Mouse (Mus musculus) MEL (cell line): ENCODE results near the gene Lce3c. TPM values are rescaled to one million over a fixed set of nuclear protein-coding genes. Genes with fewer than 3 reads are reported as not detected.

Experiments used
- DNase-seq: peaks from one replicate; pipeline ENCODE4 v3.0.0; 2011; ENCODE audit warnings: low read depth, low spot score
- H3K27ac ChIP-seq: 2 replicates; pipeline ENCODE4 v1.5.1; 2012; ENCODE audit warnings: low read depth, mild to moderate bottlenecking, control low read depth, low read length, moderate library complexity; ENCODE audit not compliant: control insufficient read depth
- H3K27me3 ChIP-seq, 2 experiments: fragments of 150-350 bp in 1 of 2; sonication (generic) in 1 of 2; 2 replicates each; pipeline ENCODE4 v1.6.1; 2012; ENCODE audit warnings: low read length in 2 of 2, mild to moderate bottlenecking in 2 of 2, improper control_type of control experiment in 1 of 2, moderate library complexity in 1 of 2; ENCODE audit not compliant: insufficient read depth in 2 of 2, control insufficient read depth in 1 of 2
- H3K36me3 ChIP-seq, 2 experiments: 2 replicates each; pipeline ENCODE4 v1.6.1; 2012 to 2014; ENCODE audit warnings: low read length in 2 of 2, improper control_type of control experiment in 1 of 2, inconsistent platforms in 1 of 2, mild to moderate bottlenecking in 1 of 2; ENCODE audit not compliant: insufficient read depth in 2 of 2, control insufficient read depth in 1 of 2
- H3K4me1 ChIP-seq, 2 experiments: fragments of 150-350 bp in 1 of 2; sonication (generic) in 1 of 2; 2 replicates each; pipeline ENCODE4 v1.6.1; 2012; ENCODE audit warnings: low read length in 2 of 2, improper control_type of control experiment in 1 of 2, mild to moderate bottlenecking in 1 of 2; ENCODE audit not compliant: insufficient read depth in 2 of 2, control insufficient read depth in 1 of 2
- H3K4me3 ChIP-seq, 2 experiments: fragments of 150-350 bp in 1 of 2; sonication (generic) in 1 of 2; 2 replicates each; pipeline ENCODE4 v1.5.1; 2012; ENCODE audit warnings: low read depth in 2 of 2, low read length in 2 of 2, mild to moderate bottlenecking in 2 of 2, moderate library complexity in 2 of 2, control low read depth in 1 of 2, improper control_type of control experiment in 1 of 2; ENCODE audit not compliant: control insufficient read depth in 1 of 2, insufficient read depth in 1 of 2
- H3K79me2 ChIP-seq: 2 replicates; pipeline ENCODE4 v1.6.1; 2012; ENCODE audit warnings: mild to moderate bottlenecking, low read length, moderate library complexity; ENCODE audit not compliant: control insufficient read depth, poor library complexity, insufficient read depth
- H3K9ac ChIP-seq: 2 replicates; pipeline ENCODE4 v1.6.1; 2012; ENCODE audit warnings: low read depth, mild to moderate bottlenecking, control low read depth, low read length, moderate library complexity; ENCODE audit not compliant: control insufficient read depth, poor library complexity, severe bottlenecking
- H3K9me3 ChIP-seq: fragments of 150-350 bp; sonication (generic); replicated peaks from 2 replicates; pipeline ENCODE4 v1.6.1; 2012; ENCODE audit warnings: mild to moderate bottlenecking, low read length, improper control_type of control experiment, moderate library complexity; ENCODE audit not compliant: insufficient read depth
- CTCF ChIP-seq, 3 experiments: IDR thresholded peaks in 2 of 3; conservative IDR thresholded peaks in 1 of 3; 2 replicates each; pipeline ENCODE4 v1.5.1; 2011 to 2012; ENCODE audit warnings: low read length in 3 of 3, low read depth in 2 of 3, mild to moderate bottlenecking in 2 of 3, improper control_type of control experiment in 1 of 3, inconsistent platforms in 1 of 3, mixed read lengths in 1 of 3, moderate library complexity in 1 of 3; ENCODE audit not compliant: control insufficient read depth in 1 of 3, insufficient read depth in 1 of 3, poor library complexity in 1 of 3, severe bottlenecking in 1 of 3
- ELF1 ChIP-seq: IDR thresholded peaks from 2 replicates; pipeline ENCODE4 v1.6.1; 2014; ENCODE audit warnings: low read depth, mild to moderate bottlenecking, inconsistent platforms, low read length, improper control_type of control experiment, moderate library complexity
- EP300 ChIP-seq, 2 experiments: IDR thresholded peaks; 2 replicates each; pipeline ENCODE4 v1.6.1; 2011; ENCODE audit warnings: improper control_type of control experiment in 2 of 2, low read length in 2 of 2, low read depth in 1 of 2, mild to moderate bottlenecking in 1 of 2
- ETS1 ChIP-seq: IDR thresholded peaks from 2 replicates; pipeline ENCODE4 v1.6.1; 2012; ENCODE audit warnings: low read depth, mild to moderate bottlenecking, inconsistent platforms, low read length, improper control_type of control experiment, moderate library complexity
- GABPA ChIP-seq: IDR thresholded peaks from 2 replicates; pipeline ENCODE4 v1.6.1; 2012; ENCODE audit warnings: low read depth, mild to moderate bottlenecking, inconsistent platforms, low read length, improper control_type of control experiment, moderate library complexity
- GATA1 ChIP-seq: IDR thresholded peaks from 2 replicates; pipeline ENCODE4 v1.6.1; 2011; ENCODE audit warnings: low read depth, low read length, improper control_type of control experiment
- JUND ChIP-seq: IDR thresholded peaks from 2 replicates; pipeline ENCODE4 v1.6.1; 2011; ENCODE audit warnings: low read depth, mild to moderate bottlenecking, improper control_type of control experiment, low read length
- MAFK ChIP-seq: IDR thresholded peaks from 2 replicates; pipeline ENCODE4 v1.6.1; 2011; ENCODE audit warnings: low read depth, mild to moderate bottlenecking, low read length, improper control_type of control experiment, borderline replicate concordance
- MEF2A ChIP-seq: IDR thresholded peaks from 2 replicates; pipeline ENCODE4 v1.6.1; 2014; ENCODE audit warnings: low read depth, mild to moderate bottlenecking, inconsistent platforms, low read length, improper control_type of control experiment; ENCODE audit not compliant: poor library complexity, insufficient replicate concordance, severe bottlenecking; ENCODE audit errors: extremely low read depth
- MXI1 ChIP-seq: IDR thresholded peaks from 2 replicates; pipeline ENCODE4 v1.6.1; 2011; ENCODE audit warnings: mild to moderate bottlenecking, low read depth, low read length, improper control_type of control experiment
- MYC ChIP-seq: IDR thresholded peaks from 2 replicates; pipeline ENCODE4 v1.6.1; 2011; ENCODE audit warnings: low read depth, mild to moderate bottlenecking, low read length, improper control_type of control experiment, moderate library complexity
- NRF1 ChIP-seq: IDR thresholded peaks from 2 replicates; pipeline ENCODE4 v1.6.1; 2014; ENCODE audit warnings: low read depth, mild to moderate bottlenecking, inconsistent platforms, low read length, improper control_type of control experiment, moderate library complexity; ENCODE audit not compliant: poor library complexity, insufficient read depth, severe bottlenecking
- POLR2A ChIP-seq, 2 experiments: IDR thresholded peaks; 2 replicates each; pipeline ENCODE4 v1.6.1; 2011 to 2012; ENCODE audit warnings: low read length in 2 of 2, mild to moderate bottlenecking in 2 of 2, control low read depth in 1 of 2, improper control_type of control experiment in 1 of 2, low read depth in 1 of 2, moderate library complexity in 1 of 2; ENCODE audit not compliant: control insufficient read depth in 1 of 2, insufficient read depth in 1 of 2, poor library complexity in 1 of 2
- POLR2AphosphoS2 ChIP-seq: IDR thresholded peaks from 2 replicates; pipeline ENCODE4 v1.6.1; 2011; ENCODE audit warnings: low read length, improper control_type of control experiment
- SIN3A ChIP-seq: IDR thresholded peaks from 2 replicates; pipeline ENCODE4 v1.6.1; 2012; ENCODE audit warnings: low read length, improper control_type of control experiment, inconsistent platforms
- TBP ChIP-seq: IDR thresholded peaks from 2 replicates; pipeline ENCODE4 v1.8.0; 2011; ENCODE audit warnings: low read depth, low read length, improper control_type of control experiment
- TCF12 ChIP-seq: IDR thresholded peaks from 2 replicates; pipeline ENCODE4 v1.6.1; 2014; ENCODE audit warnings: low read depth, mild to moderate bottlenecking, inconsistent platforms, low read length, improper control_type of control experiment, moderate library complexity
- UBTF ChIP-seq: IDR thresholded peaks from 2 replicates; pipeline ENCODE4 v1.6.1; 2012; ENCODE audit warnings: low read depth, mild to moderate bottlenecking, inconsistent platforms, low read length, improper control_type of control experiment, moderate library complexity, borderline replicate concordance; ENCODE audit not compliant: insufficient read depth
- ZC3H11A ChIP-seq: IDR thresholded peaks from 2 replicates; pipeline ENCODE4 v1.6.1; 2012; ENCODE audit warnings: low read depth, mild to moderate bottlenecking, inconsistent platforms, low read length, improper control_type of control experiment
- ZMIZ1 ChIP-seq: IDR thresholded peaks from 2 replicates; pipeline ENCODE4 v1.6.1; 2012; ENCODE audit warnings: low read depth, mild to moderate bottlenecking, inconsistent platforms, low read length, improper control_type of control experiment, moderate library complexity
- polyA plus RNA-seq, 2 experiments: library from polyadenylated mRNA; stranded (reverse) in 1 of 2; unstranded in 1 of 2; fragments of >175 nt in 1 of 2; fragments of >200 nt in 1 of 2; gene quantifications; 2 replicates each; pipeline versions ENCODE4 v1.2.1 to v1.2.4; 2012; ENCODE audit warnings: low replicate concordance in 2 of 2, low read depth in 1 of 2; ENCODE audit not compliant: insufficient read length in 2 of 2, insufficient read depth in 1 of 2, missing spikeins in 1 of 2
- total RNA-seq: library from RNA; depleted of rRNA; stranded (reverse); fragments of 300-350 nt; gene quantifications from 2 replicates; pipeline ENCODE4 v1.2.3, GENCODE M21; 2012

The Lce3c gene
- total and polyA plus RNA-seq, 3 experiments: not detected

GRCm38 (mm10) chr3:92907571-92907970 is 36.7 kb upstream of the Lce3c start (continued):
- no peak for TF ChIP-seq ZMIZ1

GRCm38 (mm10) chr3:92920364-92920763 is 23.9 kb upstream of the Lce3c start:
- Histone ChIP-seq H3K4me3 (no peak overlapping the region), H3K79me2 (no peaks in the 10 kb centered on the region), H3K9ac (no peak overlapping the region), H3K27me3 (no peaks in the 10 kb centered on the region), H3K4me1 (no peaks in the 10 kb centered on the region), H3K36me3 (no peaks in the 10 kb centered on the region), H3K27ac (no peak overlapping the region), H3K9me3 (no peaks in the 10 kb centered on the region)
- no peak for DNase-seq
- no peak for TF ChIP-seq SIN3A
- no peak for TF ChIP-seq UBTF
- peak in 2 of 3 experiments; percentile 6 to 20; a peak in 1 of 6 replicates for TF ChIP-seq CTCF (IDR thresholded peaks at IDR 0.05 in 2 of 3, conservative IDR thresholded peaks at IDR 0.05 in 1 of 3; ENCODE audit: control insufficient read depth in 1 of 3, insufficient read depth in 1 of 3, low read depth in 2 of 3, low read length in 3 of 3, poor library complexity in 1 of 3, severe bottlenecking in 1 of 3)

DNA sequence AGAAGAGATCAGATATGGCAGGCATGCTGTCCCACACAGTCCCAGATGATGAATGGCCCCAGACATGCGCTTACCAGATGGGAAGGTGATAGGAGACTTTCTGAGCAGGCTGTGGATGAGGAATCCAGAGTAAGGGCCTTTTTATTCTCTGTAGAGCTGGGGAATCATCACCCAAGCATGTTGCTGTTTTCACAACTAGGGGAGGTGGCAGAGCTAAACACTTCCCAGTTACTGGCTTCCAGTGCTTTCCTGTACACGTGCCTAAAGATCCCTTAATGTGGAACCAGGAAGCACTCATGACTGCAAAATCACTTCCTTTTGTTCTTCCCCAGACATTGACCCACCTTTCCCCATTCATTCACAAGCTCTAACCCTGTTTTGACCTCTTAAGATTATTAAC is 18.2 kb upstream of the Lce3c start, which contains the start of gene Lce3a:
TSS of gene Lce3a (minus strand) at position 101 of the 400 bp plus-strand sequence.
- no peaks in the 10 kb centered on the region for H3K27me3 ChIP-seq
- H3K9ac ChIP-seq: no peak within 1 kb of the TSS
- H3K79me2 ChIP-seq: no peaks in the 10 kb centered on the region
- no peak within 1 kb of the TSS for H3K27ac ChIP-seq
- TF ChIP-seq EP300 (IDR thresholded peaks at IDR 0.05; ENCODE audit: low read depth in 1 of 2, low read length in 2 of 2): no peak
- TF ChIP-seq ZC3H11A: no peak
- no peak for TF ChIP-seq POLR2AphosphoS2
- TF ChIP-seq JUND: no peak
- no peak for TF ChIP-seq ELF1
- no peak for TF ChIP-seq MAFK
- TF ChIP-seq ZMIZ1: no peak
- no peak for TF ChIP-seq SIN3A
- no peak for TF ChIP-seq NRF1
- no peak for TF ChIP-seq POLR2A (IDR thresholded peaks at IDR 0.05; ENCODE audit: control insufficient read depth in 1 of 2, insufficient read depth in 1 of 2, low read depth in 1 of 2, low read length in 2 of 2, poor library complexity in 1 of 2)
- no peak for TF ChIP-seq GABPA
- TF ChIP-seq MXI1: no peak
- TF ChIP-seq TCF12: no peak
- TF ChIP-seq MYC: no peak
- TF ChIP-seq TBP: no peak
- no peak for TF ChIP-seq GATA1
- no peak for TF ChIP-seq MEF2A
- TF ChIP-seq ETS1: no peak
- TF ChIP-seq, all 39 proteins: peak for 0
- H3K4me3 ChIP-seq: no peak within 1 kb of the TSS
- H3K9me3 ChIP-seq: no peaks in the 10 kb centered on the region
- no peak for DNase-seq
- no peaks in the 10 kb centered on the region for H3K36me3 ChIP-seq
- H3K4me1 ChIP-seq: no peaks in the 10 kb centered on the region
